Mouse (Mus musculus) erythroblast, embryonic 14.5 days (primary cell): Measurements from ENCODE around the gene Kbtbd2.

Experiments used
- GATA1 ChIP-seq: IDR thresholded peaks from 2 replicates; pipeline ENCODE4 v1.6.1; 2012; ENCODE audit warnings: low read length, inconsistent platforms, mixed read lengths
- TAL1 ChIP-seq: IDR thresholded peaks from 3 replicates; pipeline ENCODE4 v1.6.1; 2012; ENCODE audit warnings: low read length, inconsistent platforms, mixed read lengths

DNA sequence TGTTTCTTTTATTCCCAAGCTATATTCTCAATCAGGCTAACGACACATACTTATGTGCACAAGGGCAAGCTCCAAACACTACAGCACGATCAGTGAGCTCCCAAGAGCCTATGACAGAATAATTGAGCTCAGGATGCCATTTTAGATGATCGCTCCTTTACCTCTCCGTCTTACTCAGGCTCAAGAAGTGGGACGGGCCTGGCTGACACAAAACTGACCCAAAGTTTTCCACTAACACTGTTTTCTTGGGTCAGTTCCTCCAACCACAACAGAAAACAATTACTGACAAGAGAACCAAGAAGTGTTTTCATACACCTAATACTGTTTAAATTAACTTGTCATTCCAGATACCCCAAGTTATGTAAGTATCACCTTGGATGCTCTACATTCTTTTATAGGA, 2.8 kb downstream of the Kbtbd2 start:
- no peak for TF ChIP-seq TAL1
- no peak for TF ChIP-seq GATA1
